Mouse (Mus musculus) midbrain, postnatal 0 days (tissue): ENCODE results near the gene Med12l. TPM values are rescaled to one million over a fixed set of nuclear protein-coding genes. Genes with fewer than 3 reads are reported as not detected.

Experiments used
- ATAC-seq: fragments of 200-750 bp; cut with Nextera tagmentation; 2 replicates; pipeline ENCODE4 v1.8.0; 2017; ENCODE audit warnings: moderate number of reproducible peaks, mild to moderate bottlenecking, moderate TSS enrichment, moderate library complexity; ENCODE audit not compliant: low FRiP score
- DNase-seq: peaks from one replicate; pipeline ENCODE4 v3.0.0-alpha.2; 2015; ENCODE audit warnings: low spot score
- H3K27ac ChIP-seq: fragments of 300-500 bp; sonication (generic); 2 replicates; pipeline ENCODE4 v1.5.1; 2014; ENCODE audit warnings: low read depth, mild to moderate bottlenecking, low read length, mixed read lengths
- H3K27me3 ChIP-seq: fragments of 300-500 bp; sonication (generic); 2 replicates; pipeline ENCODE4 v1.6.1; 2014; ENCODE audit warnings: low read length, control low read depth, mixed read lengths; ENCODE audit not compliant: insufficient read depth
- H3K36me3 ChIP-seq: fragments of 300-500 bp; sonication (generic); 2 replicates; pipeline ENCODE4 v1.6.1; 2014; ENCODE audit warnings: low read length, control low read depth, mixed read lengths; ENCODE audit not compliant: insufficient read depth
- H3K4me1 ChIP-seq: fragments of 300-500 bp; sonication (generic); 2 replicates; pipeline ENCODE4 v1.6.1; 2014; ENCODE audit warnings: mild to moderate bottlenecking, control low read depth, antibody characterized with exemption, low read length, mixed read lengths; ENCODE audit not compliant: insufficient read depth
- H3K4me2 ChIP-seq: fragments of 300-500 bp; sonication (generic); 2 replicates; pipeline ENCODE4 v1.6.1; 2014; ENCODE audit warnings: low read depth, mild to moderate bottlenecking, low read length, mixed read lengths; ENCODE audit not compliant: poor library complexity, severe bottlenecking
- H3K4me3 ChIP-seq: fragments of 300-500 bp; sonication (generic); 2 replicates; pipeline ENCODE4 v1.5.1; 2014; ENCODE audit warnings: low read depth, mild to moderate bottlenecking, low read length, moderate library complexity
- H3K9ac ChIP-seq: fragments of 300-500 bp; sonication (generic); replicated peaks from 2 replicates; pipeline ENCODE4 v1.6.1; 2014; ENCODE audit warnings: mild to moderate bottlenecking, low read length, moderate library complexity, mixed read lengths; ENCODE audit not compliant: poor library complexity, severe bottlenecking
- H3K9me3 ChIP-seq: fragments of 300-500 bp; sonication (generic); 2 replicates; pipeline ENCODE4 v1.6.1; 2016; ENCODE audit warnings: low read length, control low read depth
- CTCF ChIP-seq: IDR thresholded peaks from 2 replicates; pipeline ENCODE4 v1.5.1; 2016; ENCODE audit warnings: antibody characterized with exemption, mild to moderate bottlenecking
- WGBS: fragments of 180-500 bp; shearing (Covaris S2); extraction: QIAGEN DNeasy Blood & Tissue Kit; methylation state at CpG from one replicate; pipeline ENCODE4 v1.1.7; 2014; 5-methylcytosine and 5-hydroxymethylcytosine counted together
- polyA plus RNA-seq: library from polyadenylated mRNA; unstranded; fragments of >200 nt; fragmentation: Nextera tagmentation; extraction: Ambion mirVana; gene quantifications from 2 replicates; pipeline ENCODE4 v1.2.1, GENCODE M21; 2015
- total RNA-seq: library from RNA; depleted of rRNA; stranded (reverse); fragments of >200 nt; gene quantifications from 2 replicates; pipeline ENCODE4 v1.2.3, GENCODE M21; 2014

Med12l gene
- total and polyA plus RNA-seq, 2 experiments from 2014 or later: 3.7 to 23.0 TPM

DNA sequence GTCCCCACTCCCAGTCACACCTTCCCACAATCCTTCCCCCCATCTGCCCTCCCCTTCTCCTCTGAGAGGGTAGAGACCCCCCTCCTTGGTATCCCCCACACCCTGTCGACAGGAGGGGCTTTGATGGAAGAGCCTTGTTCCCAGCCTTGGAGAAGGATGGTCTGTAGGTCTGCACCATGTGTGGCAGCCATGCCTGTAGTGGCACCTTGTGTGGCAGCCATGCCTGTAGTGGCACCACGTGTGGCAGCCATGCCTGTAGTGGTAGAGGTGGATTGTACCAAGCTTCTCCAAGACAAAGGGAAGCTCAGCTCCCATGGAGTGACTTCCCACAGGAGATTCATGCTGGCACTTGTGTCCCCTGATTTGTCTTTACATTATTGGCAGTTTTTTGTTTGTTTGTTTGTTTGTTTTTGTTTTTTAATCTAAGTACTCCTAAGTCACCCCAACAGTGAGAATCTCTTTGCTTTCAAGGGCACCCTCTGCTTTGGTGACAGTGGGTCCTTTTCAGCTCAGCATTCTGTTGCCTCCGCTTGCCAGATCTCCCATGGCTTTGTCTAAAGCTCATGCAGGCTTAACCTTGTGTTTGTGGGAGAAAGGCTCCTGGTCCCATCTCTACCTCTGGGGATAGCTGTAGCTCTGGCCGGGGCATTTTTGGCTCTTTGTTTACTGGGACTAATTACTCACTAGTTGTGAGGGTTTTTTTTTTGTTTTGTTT is 10.2 kb downstream of the Med12l start:
- Histone ChIP-seq H3K27me3 (no peaks in the 10 kb centered on the region), H3K4me3 (no peak overlapping the region), H3K9me3 (no peaks in the 10 kb centered on the region), H3K27ac (no peak overlapping the region), H3K9ac (no peak overlapping the region), H3K4me1 (no peaks in the 10 kb centered on the region), H3K4me2 (no peak overlapping the region), H3K36me3 (no peaks in the 10 kb centered on the region)
- 66% methylated on average over 4 of the region's 4 CpGs for WGBS
- no peak for TF ChIP-seq CTCF
- DNase-seq (no peak), ATAC-seq (peak; percentile 24; the same call in 1 of the 2 replicates)

DNA sequence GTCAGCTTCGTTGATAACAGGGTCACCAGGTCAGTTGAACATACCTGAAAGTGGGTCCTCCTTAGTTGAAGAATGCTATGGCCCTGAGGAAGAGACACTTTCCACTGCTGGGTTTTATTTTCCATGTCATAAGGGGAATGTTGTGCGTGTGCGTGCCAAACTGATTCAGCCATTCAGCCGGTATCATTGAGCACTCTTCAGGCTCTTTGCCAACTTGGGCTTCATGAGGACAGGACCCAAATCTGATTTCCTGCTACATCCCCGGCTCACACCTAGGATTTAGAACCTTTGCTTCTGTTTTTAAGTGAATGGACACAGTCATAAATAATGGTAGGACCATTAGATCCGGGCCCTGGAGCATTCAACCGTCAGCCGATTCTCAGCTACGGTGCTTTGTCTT is 10.9 kb downstream of the Med12l start:
- TF ChIP-seq CTCF: no peak
- no peak overlapping the region for H3K9ac ChIP-seq
- no peak overlapping the region for H3K4me2 ChIP-seq
- no peak overlapping the region for H3K4me3 ChIP-seq
- H3K4me1 ChIP-seq: no peaks in the 10 kb centered on the region
- WGBS: 83% methylated on average over 9 of the region's 9 CpGs
- DNase-seq (no peak), ATAC-seq (no peak)
- no peaks in the 10 kb centered on the region for H3K9me3 ChIP-seq
- no peak overlapping the region for H3K27ac ChIP-seq
- H3K36me3 ChIP-seq: no peaks in the 10 kb centered on the region
- H3K27me3 ChIP-seq: no peaks in the 10 kb centered on the region

DNA sequence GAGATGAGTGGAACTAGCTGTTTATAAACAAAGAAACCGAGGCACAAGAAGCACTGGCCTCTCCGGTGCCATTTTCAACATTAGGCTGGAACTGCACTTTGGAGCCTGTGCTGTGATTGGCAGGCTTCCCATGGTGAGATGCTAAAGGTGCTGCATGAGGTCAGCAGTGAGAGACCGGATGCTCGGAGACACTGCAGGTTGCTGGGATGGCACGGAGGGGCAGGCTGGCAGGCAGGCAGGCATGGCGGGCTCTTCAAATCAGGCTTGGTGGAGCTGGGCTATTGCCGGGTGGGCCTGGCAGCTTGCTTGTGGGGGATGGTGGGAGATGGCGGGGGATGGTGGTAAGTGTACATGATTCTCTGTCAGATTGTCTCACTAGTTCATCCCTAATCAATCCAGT is 15.6 kb downstream of the Med12l start:
- H3K4me3 ChIP-seq: no peak overlapping the region
- no peak overlapping the region for H3K27ac ChIP-seq
- H3K4me1 ChIP-seq: no peaks in the 10 kb centered on the region
- no peaks in the 10 kb centered on the region for H3K27me3 ChIP-seq
- ATAC-seq (no peak), DNase-seq (no peak)
- H3K9me3 ChIP-seq: no peaks in the 10 kb centered on the region
- TF ChIP-seq CTCF: no peak
- WGBS: 57% methylated on average over 8 of the region's 8 CpGs
- no peak overlapping the region for H3K4me2 ChIP-seq
- H3K36me3 ChIP-seq: no peaks in the 10 kb centered on the region
- 0 out of 2 replicates have a peak overlapping the region, but pooled peaks have one; percentile 20 for H3K9ac ChIP-seq

DNA sequence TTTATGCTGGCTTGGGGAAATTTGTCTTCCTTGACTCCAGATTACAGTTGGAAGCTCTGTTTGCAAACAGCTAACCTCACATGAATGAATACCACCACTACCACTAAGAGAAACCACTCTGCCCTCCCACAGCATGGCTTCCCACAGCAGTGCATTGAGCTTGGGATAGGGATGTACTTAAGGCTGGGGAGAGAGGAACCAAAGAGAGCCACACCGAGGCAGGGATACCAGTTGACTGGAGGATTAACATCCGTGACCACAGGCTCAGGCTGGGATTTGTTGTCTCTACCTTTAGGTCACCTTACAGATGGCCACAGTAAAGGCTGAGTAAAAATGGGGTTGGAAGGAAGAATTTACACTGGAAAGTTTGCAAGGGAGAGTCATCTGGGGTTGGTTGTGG is 16.6 kb downstream of the Med12l start:
- Histone ChIP-seq H3K27ac (no peak overlapping the region), H3K27me3 (no peaks in the 10 kb centered on the region), H3K9ac (no peak overlapping the region), H3K9me3 (no peaks in the 10 kb centered on the region), H3K36me3 (no peaks in the 10 kb centered on the region), H3K4me3 (no peak overlapping the region), H3K4me2 (no peak overlapping the region), H3K4me1 (no peaks in the 10 kb centered on the region)
- WGBS: 64% methylated on average over 2 of the region's 2 CpGs
- DNase-seq (no peak), ATAC-seq (no peak)
- TF ChIP-seq CTCF: no peak

DNA sequence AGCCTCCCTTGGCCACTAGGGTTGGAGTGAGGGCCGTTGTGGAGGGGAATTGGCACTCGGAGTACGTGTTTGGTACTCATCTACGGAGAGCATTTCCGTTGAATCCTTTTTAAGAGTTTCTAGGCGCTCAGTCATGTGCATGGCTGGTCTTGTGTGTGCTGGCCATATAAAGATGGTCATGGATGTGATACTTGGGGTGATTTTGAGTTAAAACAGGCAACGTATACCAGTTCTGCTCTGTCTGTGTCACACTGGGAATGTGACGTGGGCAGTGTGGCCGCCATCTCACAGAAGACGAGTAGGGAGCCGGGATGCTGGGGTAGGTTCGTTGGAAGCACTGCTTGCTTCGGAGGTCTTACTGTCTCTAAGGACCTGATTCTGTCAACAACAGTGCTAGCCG is 17.3 kb downstream of the Med12l start:
- no peak overlapping the region for H3K4me2 ChIP-seq
- no peak overlapping the region for H3K27ac ChIP-seq
- no peak for TF ChIP-seq CTCF
- no peaks in the 10 kb centered on the region for H3K9me3 ChIP-seq
- WGBS: 96% methylated on average over 14 of the region's 14 CpGs
- no peaks in the 10 kb centered on the region for H3K4me1 ChIP-seq
- ATAC-seq (no peak), DNase-seq (no peak)
- H3K9ac ChIP-seq: no peak overlapping the region
- no peak overlapping the region for H3K4me3 ChIP-seq
- no peaks in the 10 kb centered on the region for H3K27me3 ChIP-seq
- no peaks in the 10 kb centered on the region for H3K36me3 ChIP-seq

DNA sequence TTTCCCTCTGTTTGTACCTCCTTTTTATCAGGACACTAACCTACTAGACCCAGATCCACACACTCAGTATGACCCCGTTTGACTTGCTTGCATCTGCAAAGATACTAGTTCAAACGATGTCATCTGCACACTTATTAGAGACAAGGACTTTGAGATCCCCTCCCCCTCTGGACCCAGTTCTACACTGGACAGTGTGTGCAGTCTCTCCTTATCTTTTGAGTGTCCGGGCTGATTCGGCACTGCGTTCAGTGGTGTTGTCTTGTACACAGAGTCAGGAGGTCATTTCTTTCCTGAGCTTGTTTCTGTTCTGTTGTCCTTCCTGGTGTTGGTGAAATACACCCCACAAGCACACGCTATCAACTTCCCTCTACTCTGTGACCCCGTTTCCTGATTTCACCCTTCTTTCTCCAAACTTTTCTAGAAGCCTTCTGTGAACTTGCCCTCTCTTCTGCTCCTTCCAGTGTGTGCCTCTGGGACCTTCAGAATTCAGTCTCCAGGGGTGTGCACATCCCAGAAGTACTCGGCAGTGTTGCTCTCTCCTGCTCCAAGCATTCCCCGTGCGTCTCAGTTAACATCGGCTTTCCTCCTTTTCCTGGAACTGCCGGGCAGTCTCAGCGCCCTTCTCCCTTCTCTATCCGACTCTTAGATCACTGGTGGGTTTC is 19.0 kb downstream of the Med12l start:
- DNase-seq (no peak), ATAC-seq (no peak)
- no peaks in the 10 kb centered on the region for H3K4me1 ChIP-seq
- no peaks in the 10 kb centered on the region for H3K9me3 ChIP-seq
- H3K9ac ChIP-seq: no peak overlapping the region
- no peak for TF ChIP-seq CTCF
- no peak overlapping the region for H3K4me3 ChIP-seq
- no peaks in the 10 kb centered on the region for H3K27me3 ChIP-seq
- H3K27ac ChIP-seq: no peak overlapping the region
- H3K4me2 ChIP-seq: no peak overlapping the region
- H3K36me3 ChIP-seq: no peaks in the 10 kb centered on the region
- 84% methylated on average over 14 of the region's 14 CpGs for WGBS
